Mouse (Mus musculus) liver, adult (tissue): ENCODE results near the gene Fscn2.

Source experiments
- GATA4 ChIP-seq: IDR thresholded peaks from 2 replicates; pipeline ENCODE4 v1.6.1; 2014; ENCODE audit warnings: mild to moderate bottlenecking, low read length; ENCODE audit not compliant: insufficient replicate concordance

Fscn2 gene

DNA sequence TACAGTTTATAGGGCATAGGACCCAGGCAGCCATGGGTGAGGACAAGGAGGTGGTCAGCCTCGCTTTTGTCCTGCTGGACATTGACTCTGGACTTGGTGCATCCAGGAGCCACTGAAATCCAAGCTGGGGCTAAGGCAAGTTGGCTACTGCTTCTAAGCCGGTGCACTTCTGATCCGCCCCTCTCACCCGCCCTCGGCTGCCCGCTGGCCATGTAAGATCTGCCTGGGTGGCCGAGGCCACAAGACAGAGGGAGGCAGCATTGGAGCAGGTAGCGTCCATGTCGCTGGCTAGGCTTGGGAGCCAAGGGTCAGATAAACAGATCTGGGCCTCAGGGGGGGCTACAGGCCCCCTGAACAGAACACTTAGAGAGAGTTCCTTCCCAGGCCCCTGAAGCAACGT is at the start of gene Fscn2:
Gene Fscn2 (plus strand): TSS at position 240 of the 400 bp plus-strand sequence.
- no peak for TF ChIP-seq GATA4

- no peak for TF ChIP-seq GATA4
Measured at GRCm38 (mm10) chr11:120311561-120311960, 49.8 kb upstream of the Fscn2 start.

- TF ChIP-seq GATA4 = no peak
Measured at GRCm38 (mm10) chr11:120312069-120312468, 49.3 kb upstream of the Fscn2 start.

DNA sequence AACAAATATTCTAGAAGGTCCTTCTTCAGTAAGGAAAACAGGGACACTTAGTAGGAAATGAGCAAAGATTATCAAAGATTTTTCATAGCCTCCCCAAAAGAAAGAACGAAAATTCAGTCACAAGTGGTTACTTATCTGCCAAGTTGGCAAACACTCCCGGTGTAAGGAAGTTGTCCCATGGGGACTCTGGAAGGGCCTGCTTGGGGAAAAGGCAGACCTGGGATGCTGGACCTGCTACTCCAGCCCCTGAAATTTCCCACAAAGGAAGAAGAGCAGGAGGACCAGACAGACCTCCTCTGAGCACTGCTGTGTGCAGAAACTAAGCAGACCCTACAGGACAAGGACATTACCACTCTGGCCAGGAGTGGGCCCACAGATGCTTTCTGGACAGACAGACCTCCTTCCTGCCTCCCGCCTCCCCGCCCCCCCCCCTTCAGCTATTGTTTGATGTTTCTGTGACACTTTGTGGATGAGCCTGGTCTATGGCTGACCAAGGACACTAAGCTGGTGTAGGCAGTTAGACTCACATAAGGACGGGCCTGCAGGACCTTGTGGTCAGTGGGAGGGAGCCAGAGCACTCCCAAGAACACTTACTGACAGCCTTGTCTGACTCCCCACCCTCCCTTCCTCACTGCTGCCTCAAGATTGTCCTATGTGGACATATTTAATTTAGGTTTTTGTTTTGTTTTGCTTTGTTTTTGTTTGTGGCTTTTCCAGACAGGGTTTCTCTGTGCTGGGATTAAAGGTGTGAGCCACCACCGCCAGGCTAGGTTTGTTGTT is 47.2 kb upstream of the Fscn2 start:
- TF ChIP-seq GATA4 = no peak

DNA sequence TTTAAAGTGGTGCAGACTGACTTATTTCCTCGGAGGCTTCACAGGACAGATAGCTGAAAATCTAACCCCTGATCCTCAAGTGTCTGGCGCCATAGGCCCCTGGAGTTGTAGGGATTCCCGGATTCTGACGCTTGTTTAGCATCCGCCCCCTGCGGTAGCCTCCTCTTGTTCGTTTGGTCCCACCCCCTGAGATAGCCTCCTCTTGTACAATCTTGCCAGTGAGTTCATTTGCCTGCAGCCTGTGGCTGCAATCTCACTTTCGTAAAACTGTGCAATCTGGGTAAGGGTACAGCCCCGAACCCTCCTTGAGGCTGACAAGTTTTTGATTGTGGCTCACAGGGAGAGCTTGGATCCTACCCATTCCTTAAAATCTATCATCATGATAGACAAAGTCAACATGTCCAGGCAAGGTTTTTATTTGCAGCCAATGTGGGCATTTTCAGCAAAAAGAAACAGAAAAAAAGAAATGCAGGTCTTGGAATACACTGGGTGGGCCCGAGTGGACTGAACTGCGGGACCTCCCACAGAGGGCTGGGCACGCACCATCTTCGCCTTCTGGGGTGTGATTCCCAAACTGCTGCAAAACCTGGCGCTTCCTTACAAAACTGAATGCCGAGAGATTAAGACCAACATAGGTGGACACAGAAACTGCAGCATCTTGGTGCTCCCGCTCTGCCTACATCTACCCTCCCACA is 46.5 kb upstream of the Fscn2 start:
- no peak for TF ChIP-seq GATA4

- no peak for TF ChIP-seq GATA4
Measured at GRCm38 (mm10) chr11:120315416-120315761, 45.9 kb upstream of the Fscn2 start.

DNA sequence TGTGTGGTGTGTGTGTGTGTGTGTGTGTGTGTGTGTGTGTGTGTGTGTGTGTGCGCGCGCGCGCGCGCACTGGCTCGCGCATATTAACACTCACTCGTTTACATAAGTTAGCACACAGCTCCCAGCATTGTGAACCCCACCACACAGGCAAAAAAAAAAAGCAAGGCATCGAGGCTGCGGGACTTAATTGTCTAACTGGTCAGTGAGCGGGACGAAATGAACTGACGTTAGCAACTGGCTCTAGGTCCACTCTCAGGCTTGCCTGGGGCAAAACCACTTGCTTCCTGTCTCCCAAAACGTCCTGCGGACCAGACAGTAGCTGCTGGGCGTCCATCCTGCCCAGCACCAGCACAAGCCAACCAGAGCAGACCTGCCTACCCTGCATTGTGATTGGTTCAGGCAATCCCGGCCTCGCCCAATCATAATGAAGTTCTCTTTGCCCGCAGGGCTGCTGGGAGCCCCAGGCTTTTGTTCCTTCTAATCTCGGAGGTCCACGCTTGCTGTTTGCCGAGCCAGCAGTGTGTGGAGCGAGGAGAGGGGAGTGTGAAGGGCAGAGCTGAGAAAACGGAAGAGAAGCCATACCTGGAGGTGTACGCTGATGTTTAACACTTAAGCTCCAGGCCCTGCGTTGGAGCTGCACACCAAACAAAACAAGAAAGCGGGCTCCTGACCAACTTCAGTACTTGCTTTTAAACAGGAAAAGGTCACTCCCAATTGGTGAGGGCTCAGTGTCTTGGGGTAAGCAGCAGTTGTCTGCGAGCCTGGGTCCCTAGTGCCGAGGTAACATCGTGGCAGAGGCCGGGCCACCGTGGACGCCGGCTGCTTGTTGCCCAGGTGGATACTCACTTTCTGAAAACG is 45.3 kb upstream of the Fscn2 start:
- peak; percentile 75; the same call in 1 of the 2 replicates for TF ChIP-seq GATA4

GRCm38 (mm10) chr11:120316690-120317254 is 44.6 kb upstream of the Fscn2 start:
- TF ChIP-seq GATA4 = no peak

GRCm38 (mm10) chr11:120317456-120317855 is 43.9 kb upstream of the Fscn2 start:
- TF ChIP-seq GATA4 = no peak

DNA sequence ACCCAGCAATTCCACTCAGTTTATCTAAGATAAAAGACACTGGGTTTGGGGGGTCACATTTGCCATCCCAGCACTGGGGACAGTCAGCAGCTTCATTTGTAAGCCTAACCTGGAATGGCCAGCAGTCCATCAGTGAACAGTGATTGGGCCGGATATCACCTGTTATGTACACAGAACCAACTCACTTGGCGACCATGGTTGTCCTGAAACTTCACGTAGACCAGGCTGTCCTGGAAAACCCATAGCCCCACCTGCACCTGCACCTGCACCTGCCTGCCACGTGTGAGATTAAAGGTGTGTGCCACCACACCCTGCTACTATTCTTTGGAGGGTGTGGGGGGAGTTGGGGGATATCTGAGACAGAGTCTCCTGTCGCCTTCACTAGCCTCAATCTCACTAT is 42.0 kb upstream of the Fscn2 start:
- TF ChIP-seq GATA4 = no peak

GRCm38 (mm10) chr11:120320156-120320555 is 41.2 kb upstream of the Fscn2 start:
- TF ChIP-seq GATA4 = no peak

GRCm38 (mm10) chr11:120335431-120336021 is 25.8 kb upstream of the Fscn2 start:
- no peak for TF ChIP-seq GATA4

DNA sequence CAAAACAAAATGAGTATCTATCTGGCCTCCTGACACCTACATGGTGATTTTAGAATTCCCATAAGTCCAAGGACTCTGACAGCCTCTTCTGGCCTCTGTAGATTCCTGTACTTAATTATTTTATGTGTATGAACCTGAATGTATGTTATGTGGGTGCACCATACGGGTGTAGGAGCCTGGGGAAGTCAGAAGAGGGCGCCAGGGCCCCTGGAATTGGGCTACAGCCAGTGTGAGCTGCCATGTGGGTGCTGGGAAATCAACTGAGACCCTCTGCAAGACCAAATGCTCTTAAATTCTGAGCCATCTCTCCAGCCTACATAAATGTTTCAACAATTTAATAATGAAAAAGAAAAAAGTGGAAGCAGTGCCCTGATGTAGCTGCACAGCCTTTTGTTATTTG is 23.9 kb upstream of the Fscn2 start:
- TF ChIP-seq GATA4 = no peak

GRCm38 (mm10) chr11:120338786-120339185 is 22.5 kb upstream of the Fscn2 start:
- TF ChIP-seq GATA4 = no peak

DNA sequence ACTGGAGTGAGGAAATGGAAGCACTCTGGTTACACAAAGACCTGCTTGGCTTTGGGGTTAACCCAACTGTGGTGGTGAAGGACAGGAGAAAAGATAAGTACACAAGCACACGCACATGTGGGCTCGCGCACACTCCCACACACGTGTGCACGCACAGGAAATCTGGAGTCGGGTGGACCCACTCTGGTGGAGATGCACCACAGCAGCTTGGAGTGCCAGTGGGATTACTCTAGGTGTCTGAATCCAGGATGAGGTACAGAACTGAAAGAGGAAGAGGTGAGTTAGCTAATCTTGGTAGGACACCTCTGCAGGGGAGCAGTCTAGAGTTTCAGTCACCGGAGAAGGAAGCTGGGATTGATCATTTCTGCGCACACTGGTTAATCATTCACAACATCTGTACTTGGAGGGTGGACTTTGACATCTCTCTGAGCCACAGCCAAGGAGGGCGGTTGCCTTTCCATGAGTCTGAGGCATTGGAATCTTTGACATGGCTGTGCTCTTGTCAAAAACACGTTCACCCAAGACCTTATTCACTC is 21.3 kb upstream of the Fscn2 start:
- TF ChIP-seq GATA4 = no peak
